Mouse (Mus musculus) layer of hippocampus, adult 11-12 months (tissue): ENCODE results near the gene Zc3h7b.
"Not testable (repeated sequence)": the region's sequence is repeated elsewhere in the genome, so short reads cannot be mapped to it uniquely, and the experiment has no call there.

ENCODE experiments used
- DNase-seq: peaks from one replicate; pipeline ENCODE4 v3.0.0; 2022; ENCODE audit warnings: low spot score

Gene Zc3h7b

DNA sequence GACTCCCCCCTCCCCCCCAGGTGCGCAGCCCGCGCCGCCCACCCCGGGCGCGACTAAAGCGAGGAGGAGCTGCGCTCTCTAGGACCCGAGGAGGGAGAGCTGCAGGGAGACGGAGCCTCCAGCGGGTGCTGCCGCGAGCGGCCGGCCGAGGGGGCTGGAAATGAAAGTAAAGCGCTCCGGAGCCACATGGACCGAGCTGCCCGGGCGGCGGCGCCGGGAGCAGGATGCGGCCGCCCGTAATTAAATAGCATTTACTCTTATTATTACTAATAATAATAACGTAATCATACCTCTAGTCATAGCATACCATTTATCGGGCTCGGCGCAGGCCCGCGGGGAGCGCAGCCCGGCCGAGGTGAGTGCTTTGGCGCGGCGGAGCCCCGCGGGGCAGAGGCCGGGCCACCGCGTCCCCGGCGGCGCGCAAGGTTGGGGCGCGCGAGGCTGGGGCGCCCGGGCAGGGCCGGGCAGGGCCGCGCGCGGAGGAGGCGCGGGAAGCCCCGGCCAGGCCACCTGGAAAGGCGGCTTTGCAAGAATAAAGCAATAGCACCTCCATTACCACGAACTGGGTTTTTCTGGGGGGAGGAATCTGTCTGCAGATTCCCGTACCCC lies at the start of gene Zc3h7b, which contains the start of gene Rangap1:
Gene Zc3h7b, plus strand, starts transcription at position 66 of the 609 bp plus-strand sequence.
Gene Rangap1, minus strand, starts transcription at position 539 of the 609 bp plus-strand sequence.
- peak; percentile 67 for DNase-seq

DNA sequence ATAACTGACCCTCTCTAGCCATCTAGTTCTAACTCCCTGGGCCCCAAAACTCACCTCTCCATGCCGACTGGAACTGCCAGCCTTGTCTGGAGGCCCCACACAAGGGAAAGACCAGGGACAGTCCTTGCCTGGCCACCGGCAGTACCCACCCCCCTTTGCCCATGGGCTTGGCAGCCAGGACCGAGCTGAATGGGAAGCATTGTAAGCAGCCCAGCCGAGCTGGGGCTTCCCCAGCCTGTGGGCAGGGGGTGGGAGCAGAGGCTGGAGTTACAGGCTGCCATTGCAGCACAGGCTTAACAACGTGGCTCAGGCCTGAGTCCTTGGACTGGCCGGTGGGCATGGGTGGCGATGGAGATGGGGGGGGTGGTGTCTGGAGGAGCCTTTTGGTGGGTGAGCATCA lies 47.7 kb upstream of the Zc3h7b start, which contains the start of gene Chadl:
Gene Chadl, minus strand, starts transcription at position 113 of the 400 bp plus-strand sequence.
- peak; percentile 52 for DNase-seq

DNA sequence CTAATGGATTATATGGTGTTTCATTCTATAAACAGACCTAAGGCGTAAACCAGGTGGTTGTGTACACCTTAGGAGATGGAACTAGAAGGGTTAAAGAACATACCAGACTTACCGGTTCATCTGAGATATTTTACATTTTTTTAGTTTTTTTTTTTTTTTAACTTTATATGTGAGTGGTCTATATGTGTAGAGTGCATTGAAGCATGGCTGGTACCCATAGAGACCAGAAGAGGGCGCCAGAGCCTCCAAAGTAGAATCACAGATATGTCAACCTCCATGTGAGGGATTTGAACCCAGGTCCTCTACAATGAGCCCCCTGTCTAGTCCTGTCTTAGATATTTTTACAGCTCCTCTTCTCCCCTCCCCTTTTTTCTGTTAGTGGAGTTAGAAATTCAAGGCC lies 47.0 kb upstream of the Zc3h7b start:
- peak; percentile 57 for DNase-seq

DNA sequence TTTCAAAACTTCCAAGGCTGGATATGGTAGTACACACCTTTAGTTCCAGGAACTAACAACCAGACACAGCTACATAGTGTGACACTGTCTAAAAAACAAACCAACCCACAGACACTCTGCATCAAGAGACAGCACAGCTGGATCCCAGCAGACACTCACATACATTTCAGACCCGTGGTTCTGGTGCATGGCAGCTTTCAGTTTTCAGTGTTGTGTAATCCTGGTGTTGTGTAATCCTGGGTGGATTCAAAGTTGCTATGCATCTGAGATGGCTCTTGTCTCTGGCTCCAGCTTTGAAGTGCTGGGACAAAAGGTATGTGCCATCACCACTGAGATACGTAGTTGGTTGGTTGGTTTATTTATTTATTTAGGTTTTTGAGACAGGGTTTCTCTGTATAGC lies 46.3 kb upstream of the Zc3h7b start:
- DNase-seq = no peak

DNA sequence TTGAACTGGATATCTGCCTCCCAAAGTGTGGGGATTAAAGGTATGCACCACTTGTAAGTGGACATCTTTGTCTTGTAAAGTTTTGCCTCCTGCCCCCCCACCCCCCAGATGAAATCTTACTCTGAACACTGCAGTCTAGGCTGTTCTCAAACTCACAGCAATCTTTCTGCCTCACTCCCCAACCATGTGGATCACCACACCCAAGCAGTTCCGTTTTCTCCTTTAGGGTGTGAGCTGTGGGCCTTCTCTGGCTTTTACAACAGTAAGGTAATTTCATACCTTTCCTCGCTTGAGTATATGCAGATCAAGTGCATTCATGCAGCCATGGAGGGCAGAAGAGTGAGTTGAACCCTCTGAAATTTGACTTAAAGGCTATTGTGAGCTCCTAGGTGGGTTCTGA lies 44.7 kb upstream of the Zc3h7b start:
- no peak for DNase-seq

DNA sequence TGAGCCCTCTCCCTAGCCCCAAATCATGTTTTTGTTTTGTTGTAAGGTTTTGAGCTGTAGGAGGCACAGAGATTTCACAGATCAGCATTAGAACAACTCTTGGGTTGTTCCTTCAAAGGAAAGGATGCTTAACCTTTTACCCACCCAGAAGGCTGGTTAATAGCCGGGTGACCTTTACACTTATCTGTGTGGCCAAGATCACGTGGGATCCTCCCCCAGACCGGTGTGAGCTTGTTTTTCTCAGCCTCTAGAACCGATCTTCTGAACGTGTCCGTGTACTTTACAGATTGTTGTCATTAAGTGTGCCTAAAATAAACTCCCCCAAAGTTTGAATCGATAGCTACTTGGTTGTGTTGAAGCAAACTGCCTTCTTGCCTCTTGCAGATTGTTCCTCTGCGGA lies 44.3 kb upstream of the Zc3h7b start:
- no peak for DNase-seq

DNA sequence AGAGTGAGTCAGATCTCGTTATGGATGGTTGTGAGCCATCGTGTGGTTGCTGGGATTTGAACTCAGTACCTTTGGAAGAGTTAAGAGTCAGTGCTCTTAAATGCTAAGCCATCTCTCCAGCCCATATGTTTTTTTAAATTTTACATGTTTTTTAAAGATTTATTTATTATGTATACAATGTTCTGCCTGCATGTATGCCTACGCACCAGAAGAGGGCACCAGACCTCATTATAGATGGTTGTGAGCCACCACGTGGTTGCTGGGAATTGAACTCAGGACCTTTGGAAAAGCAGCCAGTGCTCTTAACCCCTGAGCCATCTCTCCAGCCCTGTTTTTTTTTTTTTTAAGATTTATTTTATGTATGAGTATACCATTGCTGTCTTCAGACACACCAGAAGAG lies 43.5 kb upstream of the Zc3h7b start:
- not testable (repeated sequence) for DNase-seq

DNA sequence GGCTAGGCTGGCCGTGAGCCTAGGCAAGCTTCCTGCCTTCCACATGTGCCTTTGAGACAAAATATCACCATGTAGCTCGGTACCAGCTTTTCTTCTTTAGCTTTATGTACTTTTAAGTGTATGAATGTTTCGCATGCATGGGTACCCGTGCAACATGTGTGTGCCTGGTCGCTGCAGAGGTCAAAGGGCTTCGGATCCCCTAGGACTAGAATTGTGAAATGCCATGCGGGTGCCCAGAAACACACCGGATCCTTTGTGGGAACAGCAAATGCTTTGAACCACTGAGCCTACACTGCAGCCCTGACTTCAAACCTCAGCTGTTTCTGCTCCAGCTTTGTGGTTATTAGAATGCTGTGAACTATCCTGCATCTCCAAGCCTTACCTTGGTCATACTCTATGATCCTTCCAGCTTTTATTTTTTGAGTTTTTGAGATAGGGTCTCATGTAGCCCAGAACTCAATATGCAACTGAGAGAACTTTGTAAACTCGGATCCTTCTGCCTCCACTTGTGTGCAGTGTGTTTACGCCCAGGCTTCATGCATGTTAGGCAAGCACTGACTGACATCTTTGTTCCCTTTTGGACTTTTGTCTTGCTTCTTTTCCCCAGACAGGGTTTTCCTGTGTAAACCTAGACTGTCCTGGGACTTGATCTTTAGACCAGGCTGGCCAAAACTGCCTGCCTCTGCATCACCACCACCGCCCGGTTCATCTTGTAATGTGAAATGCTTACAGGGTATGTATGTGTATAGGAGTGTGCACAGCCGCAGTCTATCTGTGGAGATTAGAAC lies 42.4 kb upstream of the Zc3h7b start:
- no peak for DNase-seq

DNA sequence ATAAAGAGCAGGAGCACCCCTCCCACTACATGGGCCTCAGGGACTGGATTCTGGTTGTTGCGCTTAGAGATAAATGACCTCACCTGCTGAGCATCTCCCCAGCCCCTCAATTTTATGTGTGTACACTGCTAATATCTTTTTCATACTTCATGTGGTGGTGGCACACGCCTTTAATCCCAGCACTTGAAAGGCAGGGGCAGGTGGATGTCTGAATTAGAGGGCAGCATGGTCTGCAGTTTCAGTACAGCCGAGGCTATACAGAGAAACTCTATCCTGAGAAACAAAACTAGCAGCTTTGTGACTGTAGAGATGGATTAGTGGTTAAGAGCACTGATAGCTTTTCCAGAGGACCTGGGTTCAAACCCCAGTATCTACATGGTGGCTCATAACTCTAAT lies 41.8 kb upstream of the Zc3h7b start:
- DNase-seq = no peak

DNA sequence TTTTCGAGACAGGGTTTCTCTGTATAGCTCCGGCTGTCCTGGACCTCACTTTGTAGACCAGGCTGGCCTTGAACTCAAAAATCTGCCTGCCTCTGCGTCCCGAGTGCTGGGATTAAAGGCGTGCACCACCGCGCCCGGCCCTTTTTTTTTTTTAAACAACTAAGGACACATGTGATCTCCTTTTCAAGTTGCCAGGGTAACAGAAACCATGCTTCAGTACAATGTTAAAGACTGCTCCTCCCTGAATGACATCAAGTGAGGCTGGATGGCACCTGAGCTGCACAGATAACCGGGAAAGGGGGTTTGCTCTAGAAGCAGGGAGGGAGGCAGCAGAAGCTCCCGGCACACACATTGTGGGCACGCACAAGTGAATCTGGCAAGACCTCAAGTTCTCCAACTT lies 35.9 kb upstream of the Zc3h7b start:
- no peak for DNase-seq

DNA sequence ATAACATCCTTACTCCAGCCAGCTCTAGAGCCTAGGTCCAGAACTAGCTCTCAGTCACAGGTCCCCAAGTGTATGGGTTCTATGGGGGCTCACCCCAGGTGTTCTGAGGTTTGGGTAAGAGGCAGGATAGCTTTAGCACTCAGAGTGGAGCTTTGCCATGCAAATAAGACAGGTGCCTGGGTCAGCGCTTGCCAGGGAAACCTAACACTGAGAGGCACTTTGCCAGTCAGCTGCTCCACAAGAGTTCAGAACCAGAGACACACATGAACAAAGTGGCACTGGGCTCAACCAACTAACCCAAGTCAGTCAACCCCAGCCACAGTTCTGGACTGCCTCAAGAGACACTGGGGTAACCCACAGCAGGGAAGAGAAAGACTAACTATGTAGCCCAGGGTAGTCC lies 35.2 kb upstream of the Zc3h7b start:
- DNase-seq = no peak

DNA sequence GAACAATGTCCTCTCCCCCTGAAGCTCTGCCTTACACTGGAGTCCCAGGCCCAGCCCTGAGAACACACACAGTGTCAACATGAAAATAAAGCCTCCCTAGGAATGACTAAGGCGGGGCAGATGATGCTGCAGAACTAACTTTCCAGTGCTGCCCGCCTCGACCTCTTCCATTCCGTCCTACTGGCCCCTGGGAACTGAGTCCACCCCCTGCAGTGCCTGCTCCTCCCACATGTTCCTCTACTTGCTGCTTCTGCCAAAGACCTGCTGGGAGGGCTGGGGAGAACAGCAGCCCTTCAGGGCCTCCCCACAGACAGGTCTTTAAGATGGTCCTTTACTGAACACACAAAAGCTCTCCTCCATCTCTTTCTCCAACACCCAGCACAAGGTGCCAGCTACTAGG lies 34.1 kb upstream of the Zc3h7b start:
- DNase-seq = no peak

DNA sequence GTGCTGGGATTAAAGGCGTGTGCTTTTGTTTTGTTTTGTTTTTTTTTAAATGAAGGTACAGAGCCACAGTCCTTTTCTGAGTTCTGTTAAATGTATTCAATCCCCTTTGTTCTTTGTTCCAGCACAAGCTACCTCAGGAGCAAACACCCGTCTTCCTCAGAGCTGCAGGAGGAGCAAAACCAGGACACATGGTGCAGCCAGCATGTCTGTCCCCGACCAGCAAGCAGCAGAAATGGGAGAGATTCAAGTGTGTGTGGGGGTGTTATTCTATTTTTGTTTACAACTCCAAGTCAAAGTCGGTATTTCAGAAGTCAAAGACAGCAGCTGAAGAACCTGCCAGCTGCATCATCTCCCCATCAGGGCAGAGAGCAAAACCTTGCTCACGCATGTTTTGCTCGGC lies 31.1 kb upstream of the Zc3h7b start:
- no peak for DNase-seq

DNA sequence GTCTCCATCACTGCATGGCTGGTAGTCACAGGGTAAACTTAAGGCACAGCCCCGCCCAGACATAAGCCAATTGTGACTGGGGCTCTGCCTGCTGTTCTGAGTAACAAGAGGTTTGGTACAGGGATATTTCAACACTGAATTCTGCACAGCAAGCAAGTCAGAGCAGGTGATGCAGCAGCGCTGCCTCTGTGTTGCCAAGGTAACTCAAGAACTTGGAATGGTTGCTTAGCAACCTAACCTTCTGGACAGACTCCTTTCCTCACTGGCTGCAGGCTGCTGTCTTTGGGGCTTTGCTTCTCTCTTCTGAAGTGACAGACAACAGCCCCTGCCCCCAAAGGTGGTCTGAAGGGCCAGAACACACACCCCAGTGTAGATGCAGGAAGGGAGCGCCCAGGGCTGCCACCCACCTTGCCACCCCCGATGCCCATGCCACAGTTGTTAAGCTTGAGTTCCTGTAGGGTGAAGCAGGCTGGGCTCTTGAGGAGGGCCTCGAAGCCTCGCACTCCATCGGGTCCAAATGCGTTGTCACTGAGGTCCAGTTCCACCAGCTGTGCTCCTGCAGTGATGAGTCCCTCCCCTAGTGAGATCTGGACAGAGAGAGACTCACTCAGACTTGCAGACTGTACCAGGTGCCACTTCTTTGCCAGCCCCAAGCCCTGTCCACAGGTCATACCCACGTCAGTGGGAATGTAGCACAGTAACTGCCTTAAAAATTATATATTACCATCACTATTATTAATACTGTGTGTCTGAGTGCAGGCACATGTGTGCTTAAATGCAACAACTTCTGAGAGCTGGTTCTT lies 26.3 kb upstream of the Zc3h7b start:
- DNase-seq = peak; percentile 45

DNA sequence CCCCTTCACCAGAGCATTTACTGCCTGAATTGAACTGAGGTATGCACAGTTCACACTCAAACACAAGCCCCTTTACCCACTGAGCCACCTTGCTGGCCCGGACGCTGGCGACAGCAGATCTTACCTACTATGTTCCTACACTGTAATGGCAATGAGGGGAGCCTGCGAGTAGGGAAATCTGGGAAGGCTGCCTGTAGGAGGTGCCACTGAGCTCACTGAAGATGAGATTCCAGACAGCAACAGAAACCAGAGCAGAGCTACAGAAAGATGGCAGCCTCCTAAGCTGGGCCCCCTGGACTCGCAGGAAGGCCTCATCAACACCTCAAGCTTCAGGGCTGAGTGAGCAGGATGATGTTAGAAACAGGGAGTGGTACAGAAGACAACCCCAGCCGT lies 25.7 kb upstream of the Zc3h7b start:
- no peak for DNase-seq

DNA sequence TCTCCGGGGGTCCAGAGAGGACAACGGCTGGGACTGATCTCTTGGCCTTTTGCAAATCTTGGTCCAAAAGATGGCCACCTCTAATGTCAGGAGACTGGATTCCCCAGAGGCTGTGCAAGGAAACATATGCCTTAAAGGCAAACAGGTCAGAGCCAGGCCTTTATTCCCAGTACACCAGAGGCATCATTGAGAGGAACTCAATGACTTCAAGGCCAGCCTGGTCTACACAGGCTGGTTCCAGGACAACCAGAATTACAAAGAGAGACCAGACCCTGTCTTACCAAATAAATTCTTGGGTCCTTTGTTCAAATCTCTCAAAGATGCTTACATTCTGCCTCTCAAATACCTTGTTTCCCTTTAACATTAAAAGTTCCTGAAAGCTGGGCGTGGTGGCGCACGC lies 22.5 kb upstream of the Zc3h7b start:
- no peak for DNase-seq

DNA sequence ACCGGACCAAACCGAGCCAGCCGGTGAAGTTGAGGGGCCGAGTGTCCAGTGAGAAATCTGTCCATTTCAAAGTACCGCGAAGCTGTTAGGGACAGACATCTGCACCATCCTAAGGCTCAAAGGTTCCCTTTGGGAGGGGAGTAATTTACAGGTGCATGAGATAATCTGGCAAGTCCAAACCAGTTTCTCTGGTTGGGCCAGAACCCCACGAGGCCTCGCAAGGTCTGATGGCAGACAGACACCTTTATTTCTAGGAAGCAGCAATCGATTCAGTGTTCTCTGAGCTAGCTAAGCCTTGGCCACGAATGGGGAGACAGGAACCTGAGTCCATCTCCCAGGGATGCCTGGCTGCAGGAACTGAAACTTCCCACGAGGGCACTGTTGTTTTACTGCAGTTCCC lies 21.2 kb upstream of the Zc3h7b start:
- DNase-seq = no peak

DNA sequence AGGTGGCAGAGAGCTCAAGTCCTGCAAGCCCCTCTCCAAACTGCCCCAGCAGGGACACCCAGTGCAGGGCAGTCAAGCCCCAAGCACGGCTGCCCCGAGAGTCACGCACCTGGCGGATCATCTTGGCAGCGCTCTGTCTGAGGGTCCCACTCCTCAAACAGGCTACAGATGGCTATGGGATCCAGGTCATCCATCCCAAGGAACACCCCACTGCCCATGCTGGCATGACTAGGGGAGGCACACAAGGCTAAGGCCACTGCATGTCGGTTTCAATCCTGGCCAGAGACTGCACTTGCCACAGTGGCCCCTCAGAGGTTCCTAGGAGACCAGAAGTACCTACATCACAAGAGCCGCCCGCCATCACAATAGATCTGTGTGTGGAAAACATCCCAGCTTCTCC lies 18.9 kb upstream of the Zc3h7b start:
- no peak for DNase-seq

DNA sequence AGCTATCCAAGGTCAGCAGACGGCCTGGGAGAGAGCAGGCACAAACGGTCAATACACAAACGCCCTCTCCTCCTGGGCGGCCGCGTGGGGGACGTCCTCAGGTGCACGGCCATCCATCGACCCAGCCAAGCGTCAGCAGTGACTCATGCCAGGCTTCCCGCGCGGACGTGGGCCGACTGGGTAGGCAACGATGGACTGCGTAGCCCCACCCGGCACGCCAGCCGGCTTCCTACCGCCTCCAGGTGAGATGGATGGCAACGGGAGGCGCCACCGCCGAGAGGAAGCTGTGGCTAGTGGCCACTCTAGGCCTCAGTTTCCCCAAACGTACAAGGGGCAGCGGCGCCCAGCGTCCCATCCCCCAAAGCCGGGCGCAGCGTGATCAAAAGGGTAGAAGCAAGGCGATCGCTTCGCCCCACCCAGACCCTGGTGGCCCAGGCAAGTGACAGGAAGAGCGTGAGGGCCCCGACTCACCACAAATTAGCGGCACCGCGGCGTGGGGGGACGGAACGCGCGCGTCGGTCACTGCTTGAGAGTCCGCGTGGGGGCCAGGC lies 15.5 kb upstream of the Zc3h7b start:
- peak; percentile 39 for DNase-seq

DNA sequence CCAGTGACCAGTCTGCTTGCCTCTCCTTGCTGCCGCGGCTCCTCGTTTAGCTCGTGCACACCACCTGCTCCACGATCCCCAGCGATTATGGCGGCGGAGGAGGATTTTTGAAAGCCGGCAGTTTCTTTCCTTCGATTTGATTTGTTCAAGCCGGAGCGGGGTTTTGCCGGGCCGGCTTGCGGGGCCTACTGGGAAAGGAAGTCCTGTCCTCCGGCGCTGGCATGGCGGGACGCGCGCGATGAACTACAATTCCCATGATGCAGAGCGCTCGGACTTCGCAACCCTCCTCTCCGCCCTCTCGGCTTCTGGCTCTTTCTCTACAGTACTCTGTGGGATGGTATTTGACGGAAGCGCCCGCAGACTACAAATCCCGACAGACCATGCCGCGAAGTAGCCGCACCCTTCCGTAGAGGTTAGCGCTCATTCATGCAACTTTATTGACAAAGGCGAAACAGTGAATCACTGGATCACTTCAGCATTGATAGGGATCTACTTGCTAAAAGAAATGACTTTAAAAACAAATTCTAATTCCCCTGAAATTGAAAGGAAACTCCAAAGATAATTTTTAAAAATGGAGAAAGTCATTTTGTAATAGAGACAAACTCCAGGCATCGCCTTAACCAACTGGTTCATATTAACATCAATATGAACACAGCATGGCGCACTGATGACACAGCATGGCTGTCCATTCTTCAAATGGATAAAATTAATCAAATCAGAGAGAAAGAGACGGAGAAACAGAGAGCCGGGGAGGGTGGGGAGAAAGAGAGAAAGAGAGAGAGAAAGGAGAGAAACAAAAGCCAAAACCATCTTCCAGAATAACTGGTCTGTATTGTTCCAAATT lies 14.8 kb upstream of the Zc3h7b start:
- DNase-seq = peak; percentile 99

DNA sequence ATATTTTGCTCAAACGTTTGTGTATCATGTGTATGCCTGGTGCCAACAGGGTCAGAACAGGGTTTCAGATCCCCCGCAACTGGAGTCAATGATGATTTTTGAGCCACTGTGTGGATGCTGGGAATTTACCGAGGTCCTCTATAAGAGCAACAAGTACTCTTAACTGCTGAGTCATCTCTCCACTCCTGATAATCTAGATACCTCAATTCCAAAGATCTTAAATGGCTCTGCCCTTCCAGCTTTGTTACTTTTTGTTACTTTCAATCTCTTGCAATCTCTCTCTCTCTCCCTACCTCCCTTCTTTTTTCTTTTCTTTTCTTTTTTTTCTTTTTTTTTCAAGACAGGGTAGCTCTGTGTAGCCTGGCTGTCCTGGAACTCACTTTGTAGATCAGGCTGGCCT lies 9.8 kb upstream of the Zc3h7b start:
- DNase-seq = no peak

DNA sequence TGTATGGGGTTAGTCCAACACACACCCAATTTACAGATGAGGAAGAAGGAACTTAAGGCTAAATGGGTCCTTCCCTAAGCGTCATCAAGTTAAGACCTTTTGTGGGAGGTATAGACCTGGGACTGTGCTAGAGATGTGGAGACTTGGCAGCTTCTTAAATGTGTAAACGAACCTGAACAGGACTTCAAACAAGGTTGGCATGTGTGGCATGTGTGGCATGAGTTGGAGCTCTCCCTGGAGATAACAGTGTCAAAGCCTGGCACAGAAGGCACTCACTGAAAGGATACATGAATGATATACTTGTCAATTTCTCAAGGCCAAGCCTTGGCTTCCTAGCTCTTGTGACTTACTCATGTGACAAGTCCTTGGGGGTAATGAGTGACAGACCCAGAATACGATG lies 5.6 kb upstream of the Zc3h7b start:
- no peak for DNase-seq
